Mouse (Mus musculus) mesoderm, embryonic 11.5 days (tissue): ENCODE measurements around the gene Mdh1b.

ENCODE experiments used
- DNase-seq: peaks from one replicate; pipeline ENCODE4 v3.0.0-alpha.2; 2012; ENCODE audit warnings: low read depth, low spot score

The Mdh1b gene

DNA sequence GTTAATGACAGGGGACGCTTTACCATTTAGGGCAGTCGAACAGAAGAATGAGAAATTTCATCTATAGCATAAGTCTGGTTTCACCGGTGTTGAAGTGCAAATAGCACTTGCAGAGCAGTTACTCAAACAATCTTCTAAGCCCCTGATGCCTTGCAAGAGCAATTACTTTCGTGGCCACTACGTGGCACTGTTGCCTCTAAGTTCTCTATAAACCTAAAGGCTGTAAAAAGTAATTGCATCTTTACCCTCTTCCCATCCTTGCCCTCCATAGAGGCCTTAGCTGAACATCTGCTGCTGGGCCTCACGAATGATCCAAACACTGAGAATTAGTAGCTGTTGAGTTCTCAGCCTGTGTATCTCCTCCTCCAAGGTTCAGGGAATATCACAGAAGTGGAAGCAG lies 72.1 kb downstream of the Mdh1b start:
- DNase-seq, result peak; percentile 90
